Mouse (Mus musculus) right cerebral cortex, postnatal 14 days (tissue): ENCODE results near the gene Gm3839.
A peak's percentile ranks its signal among the peaks of the same experiment; 100 is the strongest.
"Not testable (repeated sequence)": the region's sequence is repeated elsewhere in the genome, so short reads cannot be mapped to it uniquely, and the experiment has no call there.

ENCODE experiments used
- DNase-seq: peaks from one replicate; pipeline ENCODE4 v3.0.0; 2022

Gene Gm3839

DNA sequence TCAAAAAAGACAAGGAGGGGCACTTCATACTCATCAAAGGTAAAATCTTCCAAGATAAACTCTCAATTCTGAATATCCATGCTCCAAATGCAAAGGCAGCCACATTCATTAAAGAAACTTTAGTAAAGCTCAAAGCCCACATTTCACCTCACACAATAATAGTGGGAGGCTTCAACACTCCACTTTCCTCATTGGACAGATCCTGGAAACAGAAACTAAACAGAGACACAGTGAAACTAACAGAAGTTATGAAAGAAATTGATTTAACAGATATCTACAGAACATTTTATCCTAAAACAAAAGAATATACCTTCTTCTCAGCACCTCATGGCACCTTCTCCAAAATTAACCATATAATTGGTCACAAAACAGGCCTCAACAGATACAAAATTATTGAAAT, at the start of gene Gm3839:
Gene Gm3839 (minus strand): TSS at position 101 of the 400 bp plus-strand sequence.
- DNase-seq = not testable (repeated sequence)

DNA sequence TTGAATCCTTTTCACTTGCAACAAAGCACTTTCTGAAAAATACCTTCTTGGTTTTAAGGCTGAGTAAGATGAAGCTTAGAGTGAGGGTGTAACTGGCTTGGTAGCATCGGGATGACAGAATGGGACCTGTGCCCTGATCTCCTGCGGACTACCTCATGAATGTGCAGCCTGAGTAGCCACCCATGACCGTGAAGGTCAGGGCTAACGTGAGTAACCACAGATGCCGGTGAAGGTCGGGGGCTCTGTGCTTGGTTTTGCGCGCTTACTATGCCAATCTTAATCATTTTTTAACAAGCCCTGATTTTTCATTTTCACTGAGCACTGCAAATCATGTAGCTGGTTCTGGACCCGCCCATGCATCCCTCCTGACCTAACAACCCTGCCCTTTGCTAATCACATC, 49.1 kb upstream of the Gm3839 start:
- DNase-seq = no peak

DNA sequence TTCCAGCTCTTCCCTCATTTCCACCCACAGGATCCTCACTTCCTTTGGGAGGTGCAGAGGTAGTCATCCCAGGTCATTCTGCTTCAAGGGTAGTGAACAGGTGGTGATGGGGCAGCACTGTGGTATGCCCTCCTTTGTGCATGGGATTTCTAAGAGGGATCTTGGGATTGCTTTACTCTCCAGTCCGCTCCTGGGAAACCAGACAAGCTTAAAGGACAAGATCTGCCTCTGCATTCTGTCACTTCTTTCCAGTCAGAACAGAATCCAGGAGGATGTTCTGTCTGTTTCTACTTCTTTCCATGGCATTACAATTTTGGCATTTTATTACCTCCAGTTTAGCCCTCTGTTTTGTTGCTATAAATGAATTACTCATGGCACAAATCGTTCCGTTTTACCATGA, 21.3 kb upstream of the Gm3839 start:
- no peak for DNase-seq

DNA sequence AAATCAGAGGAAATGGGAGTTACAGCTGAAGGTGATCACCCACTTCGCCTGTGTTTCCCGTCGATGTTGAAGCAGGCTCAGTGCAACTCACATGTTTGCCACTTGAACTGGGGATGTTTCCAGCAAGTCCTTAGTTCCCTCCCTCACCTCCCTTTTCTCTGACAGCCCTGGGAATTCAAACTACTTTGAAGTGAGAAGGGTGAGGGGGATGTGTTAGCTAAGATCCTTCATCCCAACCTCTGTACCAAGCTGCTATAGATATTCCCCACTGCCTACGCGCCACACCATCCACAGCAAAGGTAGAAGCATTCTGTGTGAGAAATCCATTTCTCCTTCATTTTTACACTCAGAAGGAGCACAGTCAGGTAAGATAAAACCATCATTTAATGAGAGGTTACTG, 18.7 kb upstream of the Gm3839 start:
- no peak for DNase-seq

DNA sequence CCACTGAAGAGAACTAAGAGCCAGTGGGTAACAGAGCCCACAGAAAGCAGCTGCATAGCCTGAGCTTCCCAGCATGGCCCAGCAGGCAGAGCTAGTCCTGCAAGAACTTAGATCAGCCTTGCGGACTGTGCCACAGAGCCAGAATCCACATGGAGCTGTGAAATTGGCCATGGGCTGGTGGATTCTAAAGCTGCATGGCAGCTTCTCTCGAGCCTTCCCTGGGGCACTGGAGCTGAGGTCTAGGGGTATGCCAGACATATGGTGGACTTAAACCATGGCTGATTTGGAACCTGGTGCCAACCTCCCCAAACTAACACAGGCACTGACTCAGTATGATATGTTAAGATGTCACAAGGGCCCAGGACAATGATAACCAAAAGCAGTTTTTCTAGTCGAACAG, 10.4 kb downstream of the Gm3839 start:
- DNase-seq = no peak

DNA sequence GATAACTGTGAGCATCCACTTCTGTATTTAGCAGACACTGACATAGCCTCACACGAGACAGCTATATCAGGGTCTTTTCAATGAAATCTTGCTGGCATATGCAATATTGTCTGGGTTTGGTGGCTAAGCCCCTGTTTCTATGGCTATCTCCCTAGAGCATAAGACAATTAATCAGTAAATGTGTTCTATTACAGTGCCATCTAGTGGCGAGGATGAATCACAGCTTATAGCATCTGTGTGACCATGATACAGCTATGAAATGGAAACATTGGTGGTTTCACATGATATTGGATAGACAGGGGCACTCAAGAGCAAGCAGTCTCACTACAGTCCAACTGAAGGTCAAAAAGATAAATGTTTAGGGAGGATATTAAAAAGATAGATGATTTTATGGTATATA, 26.5 kb downstream of the Gm3839 start:
- DNase-seq = no peak

DNA sequence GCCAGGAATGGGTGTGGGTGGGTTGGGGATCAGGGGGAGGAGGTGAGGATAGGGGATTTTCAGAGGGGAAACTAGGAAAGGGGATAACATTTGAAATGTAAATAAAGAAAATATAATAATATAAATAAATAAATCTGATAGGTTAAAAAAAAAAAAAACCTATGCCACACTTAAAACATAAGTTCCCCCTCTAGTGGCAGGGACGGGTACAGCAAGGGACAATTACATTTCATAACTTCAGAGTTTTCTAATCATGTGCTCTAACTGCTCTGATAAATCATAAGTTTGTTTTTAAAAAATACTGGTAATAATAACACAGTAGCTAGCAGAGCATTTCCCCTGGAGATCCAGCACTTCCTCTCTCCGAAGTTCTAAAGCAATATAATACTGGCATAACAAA, 49.4 kb downstream of the Gm3839 start:
- DNase-seq = peak; percentile 17

DNA sequence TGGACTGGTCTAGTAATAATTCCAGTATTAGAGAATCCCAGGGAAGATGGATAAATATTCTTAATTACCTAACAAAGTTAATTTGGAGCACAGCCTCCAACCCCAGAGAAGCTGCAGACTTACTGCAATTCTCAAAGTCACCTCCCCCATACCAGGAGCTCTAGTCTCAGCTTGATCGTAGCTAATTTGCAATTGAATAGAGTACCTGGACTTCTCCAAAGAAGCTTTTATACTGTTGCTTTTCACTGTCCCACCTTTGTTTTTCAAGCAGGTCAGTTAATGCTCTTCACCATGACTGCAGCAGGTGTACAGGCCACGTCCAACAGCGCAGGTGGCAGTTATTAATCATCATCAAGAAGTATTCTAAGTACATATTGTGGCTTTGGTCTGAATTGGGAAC, 68.6 kb downstream of the Gm3839 start:
- DNase-seq = not testable (repeated sequence)

DNA sequence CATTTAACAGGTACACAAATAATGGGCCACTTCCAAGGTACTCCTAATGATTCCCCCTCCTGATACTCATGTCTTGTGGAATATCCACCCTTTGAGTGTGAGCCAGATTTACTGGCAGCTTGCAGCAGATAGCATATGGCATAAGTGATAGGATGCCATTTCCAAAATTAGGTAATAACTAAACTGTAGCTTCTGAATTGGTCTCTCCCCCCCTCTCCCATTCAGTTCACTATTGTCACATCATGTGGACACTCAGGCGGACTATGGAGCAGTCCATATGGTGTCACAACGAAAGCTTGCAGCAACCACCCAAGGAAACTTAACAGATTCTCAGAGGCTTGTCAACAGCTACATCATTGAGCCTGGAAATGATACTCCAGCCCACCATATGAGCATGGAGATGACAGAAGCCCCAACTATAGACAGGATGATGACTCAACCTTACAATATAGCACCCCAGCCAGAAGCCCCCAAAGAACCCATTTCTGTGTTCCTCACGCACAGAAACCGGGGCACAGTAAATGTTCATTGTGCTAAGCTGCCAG, 99.3 kb downstream of the Gm3839 start:
- no peak for DNase-seq

DNA sequence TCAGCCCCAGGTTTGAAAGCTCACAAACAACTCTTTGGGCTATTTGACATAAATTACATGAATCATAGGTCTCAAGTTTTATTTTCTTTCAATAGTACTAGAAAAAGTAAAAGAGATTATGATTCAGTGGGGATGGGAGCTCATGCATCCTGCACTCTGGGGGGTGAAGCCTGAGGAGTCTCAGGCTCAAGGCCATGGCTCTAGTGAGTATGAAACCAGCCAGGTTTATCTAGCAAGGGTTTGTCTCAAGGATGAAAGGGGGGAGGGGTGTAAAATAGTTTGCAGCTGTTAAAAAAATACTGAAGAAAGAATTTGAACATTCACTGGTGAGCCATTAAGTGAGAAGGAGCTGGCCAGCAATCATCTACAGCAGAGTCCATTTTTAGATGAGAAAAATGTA, 108.5 kb downstream of the Gm3839 start:
- DNase-seq = no peak

DNA sequence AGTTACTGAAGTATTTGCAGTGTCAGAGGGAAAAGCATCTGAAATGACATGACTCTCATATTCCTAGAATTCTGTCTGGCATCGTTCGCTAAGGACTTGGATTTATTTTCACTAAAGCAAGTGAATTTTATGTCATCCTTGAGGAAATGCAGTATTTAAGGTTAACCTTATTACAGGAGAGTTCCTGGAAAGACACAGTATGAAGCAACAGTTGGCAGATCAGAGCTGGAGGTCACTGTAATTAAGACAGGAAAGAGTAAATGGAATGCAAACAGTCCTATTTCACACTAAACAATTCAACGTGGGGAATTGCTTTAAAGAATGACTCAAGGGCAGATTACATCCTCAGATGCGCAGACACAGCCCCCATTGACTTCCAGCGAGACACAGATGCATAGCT, 112.0 kb downstream of the Gm3839 start:
- no peak for DNase-seq

DNA sequence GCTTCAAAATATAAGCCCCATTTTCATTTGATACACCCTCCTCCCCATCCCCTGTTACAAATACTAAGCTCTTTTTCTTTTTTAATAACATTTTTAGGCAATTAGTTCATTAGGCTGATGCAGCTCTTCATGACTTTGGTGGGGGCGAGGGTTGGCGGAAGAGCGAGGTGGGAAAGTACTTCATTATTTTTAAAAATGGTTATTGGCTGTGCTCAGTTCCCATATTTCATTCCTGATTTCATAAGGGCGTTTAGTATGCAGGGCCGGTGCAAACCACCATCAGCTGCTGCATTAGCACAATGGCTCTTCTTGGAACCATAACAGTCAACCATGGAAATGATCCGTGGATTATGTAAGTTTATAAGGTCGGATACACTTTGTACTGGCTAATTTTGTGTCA, 124.4 kb downstream of the Gm3839 start:
- DNase-seq = no peak
